ENCODE assay signal across 8 mouse cellular contexts in genomic region chr3:136670110-136670359, GRCm38 (mm10). TPM values are rescaled to one million over a fixed set of nuclear protein-coding genes. Genes with fewer than 3 reads are reported as not detected.
DNase-seq lines count a peak whose midpoint lies in the region; ATAC-seq lines count a peak whose summit lies in the region.

TSS of gene Ppp3ca (plus strand) at chr3:136670124.

- peak within 1 kb of the TSS; percentile 92 for H3K27ac ChIP-seq in kidney, embryonic 14.5 days (ENCODE audit: low read depth, low read length)
- peak within 1 kb of the TSS; percentile 94 for H3K27ac ChIP-seq in intestine, embryonic 15.5 days
- H3K27ac ChIP-seq in midbrain, embryonic 10.5 days (replicated peaks): peak within 1 kb of the TSS; percentile 94

- H3K36me3 ChIP-seq in kidney, embryonic 14.5 days (ENCODE audit: control insufficient read depth, insufficient read depth, low read length): no peaks in the 10 kb centered on the region
- no peaks in the 10 kb centered on the region for H3K36me3 ChIP-seq in intestine, embryonic 15.5 days
- no peaks in the 10 kb centered on the region for H3K36me3 ChIP-seq in midbrain, embryonic 10.5 days

- H3K4me3 ChIP-seq in kidney, embryonic 14.5 days (ENCODE audit: low read length): peak within 1 kb of the TSS; percentile 88
- peak within 1 kb of the TSS; percentile 94 for H3K4me3 ChIP-seq in intestine, embryonic 15.5 days (replicated peaks)
- peak within 1 kb of the TSS; percentile 92 for H3K4me3 ChIP-seq in midbrain, embryonic 10.5 days

- peak; percentile 29; the same call in 1 of the 2 replicates for ATAC-seq in kidney, embryonic 14.5 days (ENCODE audit: low FRiP score, low TSS enrichment)
- ATAC-seq in intestine, embryonic 15.5 days: no peak

- H3K4me1 ChIP-seq in kidney, embryonic 14.5 days (ENCODE audit: control insufficient read depth, insufficient read depth, low read length): peaks cover 3% of the 10 kb centered on the region
- 0 out of 2 replicates have a peak, but pooled peaks cover 11% of the 10 kb centered on the region for H3K4me1 ChIP-seq in intestine, embryonic 15.5 days (replicated peaks)
- peaks cover 22% of the 10 kb centered on the region for H3K4me1 ChIP-seq in midbrain, embryonic 10.5 days

- WGBS in kidney, embryonic 14.5 days: 1% methylated on average over 26 of the region's 43 CpGs
- 0% methylated on average over 28 of the region's 43 CpGs for WGBS in intestine, embryonic 15.5 days
- under 1% methylated on average over 43 of the region's 43 CpGs for WGBS in midbrain, embryonic 10.5 days

- no peaks in the 10 kb centered on the region for H3K9me3 ChIP-seq in kidney, embryonic 14.5 days (ENCODE audit: control insufficient read depth, low read length)
- H3K9me3 ChIP-seq in intestine, embryonic 15.5 days: no peaks in the 10 kb centered on the region
- no peaks in the 10 kb centered on the region for H3K9me3 ChIP-seq in midbrain, embryonic 10.5 days (replicated peaks)

- no peaks in the 10 kb centered on the region for H3K27me3 ChIP-seq in kidney, embryonic 14.5 days (ENCODE audit: control insufficient read depth, insufficient read depth, low read length)
- H3K27me3 ChIP-seq in intestine, embryonic 15.5 days (replicated peaks): no peaks in the 10 kb centered on the region
- H3K27me3 ChIP-seq in midbrain, embryonic 10.5 days (ENCODE audit: low read depth, poor library complexity, severe bottlenecking): no peaks in the 10 kb centered on the region

- H3K9ac ChIP-seq in kidney, embryonic 14.5 days (ENCODE audit: low read depth, low read length): peak within 1 kb of the TSS; percentile 89
- H3K9ac ChIP-seq in intestine, embryonic 15.5 days: peak within 1 kb of the TSS; percentile 85

- intact Hi-C loops in gastrocnemius, postnatal 14 days (cut with DNase I; ENCODE audit: low total_unique reads): no loop called here

- H3K4me2 ChIP-seq in kidney, embryonic 14.5 days (replicated peaks; ENCODE audit: low read depth, low read length): peak within 1 kb of the TSS; percentile 72
- peak within 1 kb of the TSS; percentile 74 for H3K4me2 ChIP-seq in intestine, embryonic 15.5 days (replicated peaks)

- DNase-seq in kidney, adult 8-10 months: no peak
- DNase-seq in adrenal gland, postnatal 25 days: no peak
- no peak for DNase-seq in gastrocnemius, postnatal 14 days
- DNase-seq in midbrain, embryonic 10.5 days (ENCODE audit: low spot score): no peak
- DNase-seq in cerebellum, adult 11-12 months: no peak
- no peak for DNase-seq in kidney, postnatal 4 days

RNA-seq across cellular contexts. Expression of gene Ppp3ca, which starts in this region (rescaled TPM):
- 61.1 and 76.7 TPM in 2 replicates for polyA plus RNA-seq in kidney, embryonic 14.5 days (2014; fragmentation: Nextera tagmentation; extraction: Ambion mirVana)
- 68.9 and 78.4 TPM in 2 replicates for total RNA-seq in adrenal gland, postnatal 25 days (2021)
- total RNA-seq in gastrocnemius, postnatal 14 days (2021): 100 to 1,000 TPM; 137 to 140 TPM
- polyA plus RNA-seq in intestine, embryonic 15.5 days (2015; fragmentation: Nextera tagmentation; extraction: Ambion mirVana): 43.8 and 47.5 TPM in 2 replicates
- polyA plus RNA-seq in midbrain, embryonic 10.5 days (2016; fragmentation: Nextera tagmentation; extraction: Ambion mirVana): 30.0 and 36.8 TPM in 2 replicates
